Mouse (Mus musculus) neural tube, embryonic 11.5 days (tissue): ENCODE measurements around the gene Chst8. TPM values are rescaled to one million over a fixed set of nuclear protein-coding genes. Genes with fewer than 3 reads are reported as not detected.

Source experiments
- ATAC-seq: fragments of 200-750 bp; cut with Nextera tagmentation; 2 replicates; pipeline ENCODE4 v1.8.0; 2017; ENCODE audit warnings: moderate number of reproducible peaks, mild to moderate bottlenecking, moderate TSS enrichment, moderate library complexity; ENCODE audit not compliant: insufficient read depth, low FRiP score, low TSS enrichment
- DNase-seq: peaks from one replicate; pipeline ENCODE4 v3.0.0-alpha.2; 2015; ENCODE audit warnings: low spot score
- H3K27ac ChIP-seq: fragments of 300-500 bp; sonication (generic); 2 replicates; pipeline ENCODE4 v1.5.1; 2014; ENCODE audit warnings: low read depth, mild to moderate bottlenecking, low read length
- H3K27me3 ChIP-seq: fragments of 300-500 bp; sonication (generic); 2 replicates; pipeline ENCODE4 v1.6.1; 2014; ENCODE audit warnings: mild to moderate bottlenecking, low read length, mixed read lengths; ENCODE audit not compliant: control insufficient read depth, insufficient read depth
- H3K36me3 ChIP-seq: fragments of 300-500 bp; sonication (generic); 2 replicates; pipeline ENCODE4 v1.6.1; 2014; ENCODE audit warnings: mild to moderate bottlenecking, low read length, moderate library complexity, mixed read lengths; ENCODE audit not compliant: control insufficient read depth, insufficient read depth
- H3K4me1 ChIP-seq: fragments of 300-500 bp; sonication (generic); 2 replicates; pipeline ENCODE4 v1.6.1; 2014; ENCODE audit warnings: low read length, mixed read lengths; ENCODE audit not compliant: control insufficient read depth, insufficient read depth
- H3K4me2 ChIP-seq: fragments of 300-500 bp; sonication (generic); 2 replicates; pipeline ENCODE4 v1.6.1; 2014; ENCODE audit warnings: low read depth, mild to moderate bottlenecking, moderate library complexity
- H3K4me3 ChIP-seq: fragments of 300-500 bp; sonication (generic); 2 replicates; pipeline ENCODE4 v1.5.1; 2014; ENCODE audit warnings: low read depth, low read length
- H3K9ac ChIP-seq: fragments of 300-500 bp; sonication (generic); 2 replicates; pipeline ENCODE4 v1.6.1; 2014; ENCODE audit warnings: mild to moderate bottlenecking, low read length
- H3K9me3 ChIP-seq: fragments of 300-500 bp; sonication (generic); 2 replicates; pipeline ENCODE4 v1.6.1; 2016; ENCODE audit warnings: low read length; ENCODE audit not compliant: control insufficient read depth
- WGBS: fragments of 180-500 bp; shearing (Covaris S2); extraction: QIAGEN DNeasy Blood & Tissue Kit; methylation state at CpG from one replicate; pipeline ENCODE4 v1.1.7; 2014; 5-methylcytosine and 5-hydroxymethylcytosine counted together
- polyA plus RNA-seq: library from polyadenylated mRNA; unstranded; fragments of >200 nt; fragmentation: Nextera tagmentation; extraction: Ambion mirVana; gene quantifications from 2 replicates; pipeline ENCODE4 v1.2.1, GENCODE M21; 2014

Gene Chst8
- polyA plus RNA-seq, 1 experiment from 2014 or later, result 19.6 TPM

GRCm38 (mm10) chr7:34753140-34753886 is 59.2 kb downstream of the Chst8 start:
- ATAC-seq (peak; percentile 55; the same call in 1 of the 2 replicates), DNase-seq (peak; percentile 60)
- WGBS, result 60% methylated on average over 32 of the region's 32 CpGs
- Histone ChIP-seq H3K4me3 (no peak overlapping the region), H3K36me3 (no peaks in the 10 kb centered on the region), H3K4me1 (peaks cover 18% of the 10 kb centered on the region), H3K9ac (no peak overlapping the region), H3K9me3 (no peaks in the 10 kb centered on the region), H3K27ac (peak overlapping the region; percentile 72; the same call in 1 of the 2 replicates), H3K27me3 (no peaks in the 10 kb centered on the region), H3K4me2 (peak overlapping the region; percentile 0; the same call in 1 of the 2 replicates)

- Histone ChIP-seq H3K4me1 (peaks cover 18% of the 10 kb centered on the region), H3K9ac (no peak overlapping the region), H3K36me3 (no peaks in the 10 kb centered on the region), H3K9me3 (no peaks in the 10 kb centered on the region), H3K4me2 (no peak overlapping the region; the same call in 1 of the 2 replicates), H3K27ac (peak overlapping the region; percentile 47; the same call in 1 of the 2 replicates), H3K27me3 (no peaks in the 10 kb centered on the region), H3K4me3 (no peak overlapping the region)
- DNase-seq (peak; percentile 64), ATAC-seq (no peak)
- 31% methylated on average over 10 of the region's 10 CpGs for WGBS
Observed at GRCm38 (mm10) chr7:34752151-34752762, 60.3 kb downstream of the Chst8 start.

GRCm38 (mm10) chr7:34750350-34750749 is 62.2 kb downstream of the Chst8 start:
- Histone ChIP-seq H3K9ac (no peak overlapping the region), H3K36me3 (no peaks in the 10 kb centered on the region), H3K9me3 (no peaks in the 10 kb centered on the region), H3K4me1 (peaks cover 27% of the 10 kb centered on the region), H3K27ac (no peak overlapping the region), H3K4me2 (no peak overlapping the region), H3K4me3 (no peak overlapping the region), H3K27me3 (no peaks in the 10 kb centered on the region)
- DNase-seq, result no peak
- 64% methylated on average over 7 of the region's 7 CpGs for WGBS
- no peak for ATAC-seq

GRCm38 (mm10) chr7:34749753-34750152 is 62.8 kb downstream of the Chst8 start:
- Histone ChIP-seq H3K4me1 (peaks cover 27% of the 10 kb centered on the region), H3K9me3 (no peaks in the 10 kb centered on the region), H3K27me3 (no peaks in the 10 kb centered on the region), H3K36me3 (no peaks in the 10 kb centered on the region), H3K9ac (no peak overlapping the region), H3K4me2 (no peak overlapping the region), H3K27ac (no peak overlapping the region), H3K4me3 (no peak overlapping the region)
- peak; percentile 43 for DNase-seq
- 38% methylated on average over 3 of the region's 3 CpGs for WGBS
- no peak for ATAC-seq

- Histone ChIP-seq H3K27ac (no peak overlapping the region), H3K36me3 (no peaks in the 10 kb centered on the region), H3K4me3 (no peak overlapping the region), H3K4me1 (peaks cover 27% of the 10 kb centered on the region), H3K9me3 (no peaks in the 10 kb centered on the region), H3K9ac (no peak overlapping the region), H3K4me2 (no peak overlapping the region), H3K27me3 (no peaks in the 10 kb centered on the region)
- 78% methylated on average over 4 of the region's 4 CpGs for WGBS
- no peak for ATAC-seq
- no peak for DNase-seq
Observed at GRCm38 (mm10) chr7:34748501-34748900, 64.0 kb downstream of the Chst8 start.

- no peaks in the 10 kb centered on the region for H3K27me3 ChIP-seq
- no peak overlapping the region for H3K9ac ChIP-seq
- WGBS, result 71% methylated on average over 12 of the region's 12 CpGs
- no peak for ATAC-seq
- no peaks in the 10 kb centered on the region for H3K9me3 ChIP-seq
- no peak overlapping the region for H3K27ac ChIP-seq
- H3K4me3 ChIP-seq, result no peak overlapping the region
- H3K4me1 ChIP-seq, result peaks cover 23% of the 10 kb centered on the region
- DNase-seq, result no peak
- H3K36me3 ChIP-seq, result no peaks in the 10 kb centered on the region
- no peak overlapping the region for H3K4me2 ChIP-seq
Observed at GRCm38 (mm10) chr7:34747661-34748060, 64.8 kb downstream of the Chst8 start.

GRCm38 (mm10) chr7:34746586-34746985 is 65.9 kb downstream of the Chst8 start:
- H3K27ac ChIP-seq, result no peak overlapping the region
- peaks cover 13% of the 10 kb centered on the region for H3K4me1 ChIP-seq
- WGBS, result 31% methylated on average over 6 of the region's 6 CpGs
- H3K36me3 ChIP-seq, result no peaks in the 10 kb centered on the region
- no peak overlapping the region for H3K4me2 ChIP-seq
- ATAC-seq, result no peak
- H3K4me3 ChIP-seq, result no peak overlapping the region
- H3K9me3 ChIP-seq, result no peaks in the 10 kb centered on the region
- H3K27me3 ChIP-seq, result no peaks in the 10 kb centered on the region
- peak; percentile 17 for DNase-seq
- 0 out of 2 replicates have a peak overlapping the region, but pooled peaks have one; percentile 2 for H3K9ac ChIP-seq

- no peaks in the 10 kb centered on the region for H3K36me3 ChIP-seq
- no peak overlapping the region for H3K4me2 ChIP-seq
- no peaks in the 10 kb centered on the region for H3K9me3 ChIP-seq
- ATAC-seq, result no peak
- no peak overlapping the region for H3K4me3 ChIP-seq
- 46% methylated on average over 9 of the region's 9 CpGs for WGBS
- no peak overlapping the region for H3K27ac ChIP-seq
- H3K9ac ChIP-seq, result no peak overlapping the region
- peaks cover 13% of the 10 kb centered on the region for H3K4me1 ChIP-seq
- H3K27me3 ChIP-seq, result no peaks in the 10 kb centered on the region
- DNase-seq, result peak; percentile 28
Observed at GRCm38 (mm10) chr7:34746165-34746564, 66.3 kb downstream of the Chst8 start.

GRCm38 (mm10) chr7:34745426-34745825 is 67.1 kb downstream of the Chst8 start:
- no peaks in the 10 kb centered on the region for H3K36me3 ChIP-seq
- WGBS, result 65% methylated on average over 9 of the region's 9 CpGs
- DNase-seq (no peak), ATAC-seq (no peak)
- no peak overlapping the region for H3K4me2 ChIP-seq
- H3K4me1 ChIP-seq, result peaks cover 10% of the 10 kb centered on the region
- no peak overlapping the region for H3K9ac ChIP-seq
- no peaks in the 10 kb centered on the region for H3K9me3 ChIP-seq
- no peaks in the 10 kb centered on the region for H3K27me3 ChIP-seq
- H3K27ac ChIP-seq, result no peak overlapping the region
- no peak overlapping the region for H3K4me3 ChIP-seq
